Mouse (Mus musculus): ENCODE results near the gene Crybb3.
A peak's percentile ranks its signal among the peaks of the same experiment; 100 is the strongest.

GRCm38 (mm10) chr5:113091162-113091561, 9.8 kb upstream of the Crybb3 start:
- TF ChIP-seq CTCF (IDR thresholded peaks at IDR 0.05; ENCODE audit: control insufficient read depth, insufficient read depth, insufficient replicate concordance, low read depth, low read length) = peak; percentile 85; the same call in 1 of the 2 replicates
- TF ChIP-seq POLR2A (IDR thresholded peaks at IDR 0.05; ENCODE audit: control insufficient read depth, low read depth, low read length) = no peak
